Mouse (Mus musculus) liver, embryonic 16.5 days (tissue): ENCODE data around the gene Slc29a2. TPM values are rescaled to one million over a fixed set of nuclear protein-coding genes. Genes with fewer than 3 reads are reported as not detected.
A peak's percentile ranks its signal among the peaks of the same experiment; 100 is the strongest.

Experiments used
- ATAC-seq: fragments of 200-750 bp; cut with Nextera tagmentation; 2 replicates; pipeline ENCODE4 v1.8.0; 2017; ENCODE audit warnings: low read depth, mild to moderate bottlenecking, moderate number of reproducible peaks, moderate library complexity
- H3K27ac ChIP-seq: fragments of 300-500 bp; sonication (generic); 2 replicates; pipeline ENCODE4 v1.5.1; 2014; ENCODE audit warnings: mild to moderate bottlenecking, low read length
- H3K27me3 ChIP-seq: fragments of 300-500 bp; sonication (generic); 2 replicates; pipeline ENCODE4 v1.6.1; 2014; ENCODE audit warnings: low read depth, low read length, mixed read lengths; ENCODE audit not compliant: control insufficient read depth, insufficient read depth
- H3K36me3 ChIP-seq: fragments of 300-500 bp; sonication (generic); 2 replicates; pipeline ENCODE4 v1.6.1; 2014; ENCODE audit warnings: mild to moderate bottlenecking; ENCODE audit not compliant: control insufficient read depth, insufficient read depth
- H3K4me1 ChIP-seq: fragments of 300-500 bp; sonication (generic); 2 replicates; pipeline ENCODE4 v1.6.1; 2014; ENCODE audit warnings: low read depth, low read length, mixed read lengths; ENCODE audit not compliant: control insufficient read depth
- H3K4me2 ChIP-seq: fragments of 300-500 bp; sonication (generic); 2 replicates; pipeline ENCODE4 v1.6.1; 2014; ENCODE audit warnings: low read depth, low read length, mixed read lengths
- H3K4me3 ChIP-seq: fragments of 300-500 bp; sonication (generic); 2 replicates; pipeline ENCODE4 v1.5.1; 2014; ENCODE audit warnings: low read depth, mild to moderate bottlenecking, low read length
- H3K9ac ChIP-seq: fragments of 300-500 bp; sonication (generic); 2 replicates; pipeline ENCODE4 v1.6.1; 2014; ENCODE audit warnings: low read depth, low read length
- H3K9me3 ChIP-seq: fragments of 300-500 bp; sonication (generic); replicated peaks from 2 replicates; pipeline ENCODE4 v1.6.1; 2016; ENCODE audit warnings: low read length; ENCODE audit not compliant: control insufficient read depth
- WGBS: fragments of 180-500 bp; shearing (Covaris S2); extraction: QIAGEN DNeasy Blood & Tissue Kit; methylation state at CpG from one replicate; pipeline ENCODE4 v1.1.7; 2014; ENCODE audit not compliant: insufficient replicate concordance; 5-methylcytosine and 5-hydroxymethylcytosine counted together
- polyA plus RNA-seq: library from polyadenylated mRNA; unstranded; fragments of >200 nt; fragmentation: Nextera tagmentation; extraction: Ambion mirVana; gene quantifications from 2 replicates; pipeline ENCODE4 v1.2.1, GENCODE M21; 2015

The Slc29a2 gene
- 0.82 and 1.6 TPM in 2 replicates for polyA plus RNA-seq

DNA sequence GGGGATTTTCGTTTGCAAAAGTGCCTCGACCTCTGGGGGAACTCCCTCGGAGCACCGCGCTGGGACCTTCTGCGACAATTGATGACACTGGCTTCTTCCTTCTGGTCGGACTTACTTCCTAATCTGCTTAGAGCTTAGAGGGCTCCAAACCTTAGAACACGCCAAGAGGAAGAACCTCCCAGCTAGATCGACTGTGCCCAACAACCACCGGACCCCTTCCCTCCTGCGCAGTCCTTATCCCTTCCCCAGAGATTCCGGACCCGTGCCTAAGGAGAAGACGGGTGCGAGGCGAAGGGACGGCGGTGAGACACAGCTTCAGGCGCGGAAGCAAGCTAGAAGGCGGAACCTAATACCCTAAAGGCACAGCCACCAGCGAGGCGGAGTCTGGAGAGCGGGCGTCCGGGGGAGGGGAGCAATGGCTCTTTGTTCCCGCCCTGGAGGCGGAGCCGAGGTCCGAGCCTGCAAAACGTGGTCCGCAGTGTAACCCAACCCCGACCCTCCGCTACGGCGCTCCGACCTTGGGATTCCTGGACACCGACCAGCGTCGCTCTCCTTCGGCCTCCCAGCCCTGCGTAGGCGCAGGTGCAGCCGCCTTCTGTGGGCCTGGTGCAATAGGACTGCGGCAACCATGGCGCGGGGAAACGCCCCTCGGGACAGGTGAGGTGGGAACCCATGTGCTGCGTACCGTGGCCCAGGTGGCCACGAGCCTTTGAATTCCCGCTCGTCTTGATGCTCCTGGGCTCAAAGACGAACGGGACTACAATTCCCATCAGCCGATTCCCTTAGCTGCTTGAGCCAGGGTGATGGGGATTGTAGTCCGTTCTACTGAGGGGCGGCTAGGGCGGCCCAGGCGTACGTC is at the start of gene Slc29a2:
Gene Slc29a2, plus strand, starts transcription at position 240 of the 859 bp plus-strand sequence.
- peak within 1 kb of the TSS; percentile 86 for H3K4me2 ChIP-seq
- under 1% methylated on average over 62 of the region's 62 CpGs for WGBS
- no peaks in the 10 kb centered on the region for H3K9me3 ChIP-seq
- H3K4me3 ChIP-seq, result peak within 1 kb of the TSS; percentile 73
- H3K9ac ChIP-seq, result peak within 1 kb of the TSS; percentile 76
- no peaks in the 10 kb centered on the region for H3K36me3 ChIP-seq
- peaks cover 8% of the 10 kb centered on the region for H3K4me1 ChIP-seq
- no peaks in the 10 kb centered on the region for H3K27me3 ChIP-seq
- peak; percentile 93 for ATAC-seq
- peak within 1 kb of the TSS; percentile 69 for H3K27ac ChIP-seq

DNA sequence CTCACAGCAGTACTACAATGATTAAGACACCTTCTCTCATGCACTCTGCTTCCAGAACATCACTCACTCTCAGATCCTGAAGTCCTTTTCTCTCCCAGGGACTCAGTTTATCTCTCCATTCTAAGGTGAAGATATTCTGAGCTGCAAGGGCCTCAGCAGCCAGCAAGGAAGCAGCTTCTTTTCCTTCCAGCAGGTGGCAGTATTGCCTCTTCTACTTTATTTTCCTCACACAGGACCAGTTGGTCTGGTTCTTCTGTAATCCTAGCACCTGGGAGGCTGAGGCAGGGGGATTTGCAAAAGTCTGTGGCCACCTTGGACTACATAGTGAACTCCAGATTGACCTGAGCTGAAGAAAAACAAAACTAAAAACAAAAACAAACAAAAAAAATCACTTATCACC is 41.9 kb upstream of the Slc29a2 start:
- Histone ChIP-seq H3K9ac (no peak overlapping the region), H3K4me3 (no peak overlapping the region), H3K36me3 (no peaks in the 10 kb centered on the region), H3K27me3 (peaks cover 16% of the 10 kb centered on the region), H3K27ac (no peak overlapping the region), H3K4me1 (no peaks in the 10 kb centered on the region), H3K4me2 (no peak overlapping the region), H3K9me3 (no peaks in the 10 kb centered on the region)
- no peak for ATAC-seq

DNA sequence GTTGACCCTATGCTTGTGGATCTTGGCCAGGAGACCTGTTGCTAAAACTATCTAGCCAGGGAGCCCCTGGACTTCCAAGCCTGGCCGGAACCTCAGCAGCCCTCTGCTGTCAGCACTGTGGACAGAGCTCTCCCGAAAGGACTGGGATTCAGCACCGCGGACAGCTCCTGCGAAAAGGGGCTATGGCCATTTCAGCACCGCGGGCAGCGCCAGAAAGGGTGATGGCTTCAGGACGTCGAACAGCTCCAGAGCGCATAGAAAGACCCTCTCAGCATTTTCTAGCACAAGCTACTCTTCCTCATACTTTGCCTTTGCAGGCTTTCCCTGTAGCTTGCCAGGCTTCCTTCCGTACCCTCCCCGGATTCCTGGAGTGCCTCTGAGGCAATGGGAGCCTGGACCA is 34.6 kb upstream of the Slc29a2 start:
- H3K4me3 ChIP-seq, result no peak overlapping the region
- peaks cover 38% of the 10 kb centered on the region for H3K27me3 ChIP-seq
- H3K4me2 ChIP-seq, result no peak overlapping the region
- H3K27ac ChIP-seq, result no peak overlapping the region
- H3K9me3 ChIP-seq, result no peaks in the 10 kb centered on the region
- ATAC-seq, result no peak
- H3K4me1 ChIP-seq, result no peaks in the 10 kb centered on the region
- 4% methylated on average over 13 of the region's 13 CpGs for WGBS
- no peak overlapping the region for H3K9ac ChIP-seq
- no peaks in the 10 kb centered on the region for H3K36me3 ChIP-seq

DNA sequence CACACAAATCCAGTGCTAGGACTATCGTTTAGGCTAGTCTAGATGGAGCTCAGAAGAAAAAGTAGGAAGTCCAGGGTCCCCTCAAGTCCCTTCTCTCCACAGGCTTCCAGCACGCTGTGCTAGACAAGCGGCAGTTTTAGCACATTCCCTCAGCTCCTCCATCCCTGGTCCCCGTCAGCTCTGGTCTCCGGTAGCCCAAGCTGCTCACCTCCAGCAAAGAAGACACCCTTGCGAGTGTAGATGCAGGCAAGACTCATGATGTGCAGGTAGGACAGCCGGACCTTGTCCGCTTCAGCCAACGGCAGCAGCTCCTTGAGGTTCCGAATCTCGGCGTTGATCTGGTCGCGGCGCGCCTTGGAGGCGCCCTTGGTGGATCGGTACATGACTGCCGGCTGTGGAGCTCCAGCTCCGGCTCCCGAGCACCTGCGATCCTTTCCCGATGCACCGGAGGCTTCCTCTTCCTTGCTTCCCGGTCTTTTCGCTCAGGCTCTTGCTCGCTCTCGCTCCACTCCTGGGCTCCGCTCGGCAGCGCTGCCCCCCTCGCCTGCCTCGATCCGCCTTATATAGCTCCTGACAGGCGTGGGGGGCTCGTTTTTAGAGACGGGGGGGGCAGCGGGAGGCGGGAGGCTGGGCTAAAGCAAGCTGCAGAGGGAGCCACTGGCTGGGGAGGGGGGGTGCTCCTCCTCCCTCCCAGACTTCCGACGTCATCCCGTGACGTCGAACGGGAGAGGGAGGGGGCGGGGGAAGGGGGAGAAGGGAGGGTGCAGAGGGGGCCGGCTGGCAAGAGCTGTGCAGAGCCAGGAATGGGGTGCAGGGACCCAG is 34.0 kb upstream of the Slc29a2 start:
- Histone ChIP-seq H3K36me3 (no peaks in the 10 kb centered on the region), H3K9ac (no peak overlapping the region), H3K27ac (no peak overlapping the region), H3K4me2 (no peak overlapping the region), H3K4me1 (no peaks in the 10 kb centered on the region), H3K9me3 (no peaks in the 10 kb centered on the region), H3K27me3 (peaks cover 32% of the 10 kb centered on the region), H3K4me3 (no peak overlapping the region)
- ATAC-seq, result no peak
- 25% methylated on average over 41 of the region's 47 CpGs for WGBS

DNA sequence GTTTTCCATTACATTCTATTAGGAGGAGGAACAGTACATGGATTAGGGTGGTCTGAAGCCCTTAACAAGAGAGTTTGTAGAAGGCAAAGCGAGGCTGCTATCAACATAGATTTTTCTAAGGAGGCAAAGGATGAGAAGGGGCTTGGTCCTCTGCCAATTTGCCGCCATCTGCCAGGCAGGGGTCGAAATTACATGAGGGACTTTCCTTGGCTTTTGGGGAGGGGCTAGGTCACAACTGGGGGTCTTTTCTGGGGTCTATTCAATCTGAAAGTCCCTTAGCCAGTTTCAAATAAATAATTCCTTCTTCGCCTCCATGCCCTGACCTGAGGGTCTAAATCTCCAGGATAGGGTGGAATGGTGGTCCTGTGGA is 33.4 kb upstream of the Slc29a2 start, which contains the start of gene Npas4:
Gene Npas4, minus strand, starts transcription at position 61 of the 370 bp plus-strand sequence.
- Histone ChIP-seq H3K27me3 (peaks cover 32% of the 10 kb centered on the region), H3K4me2 (no peak within 1 kb of the TSS), H3K9me3 (no peaks in the 10 kb centered on the region), H3K27ac (no peak within 1 kb of the TSS), H3K4me3 (no peak within 1 kb of the TSS), H3K4me1 (no peaks in the 10 kb centered on the region), H3K36me3 (no peaks in the 10 kb centered on the region), H3K9ac (no peak within 1 kb of the TSS)
- ATAC-seq, result no peak
- 21% methylated on average over 4 of the region's 4 CpGs for WGBS

DNA sequence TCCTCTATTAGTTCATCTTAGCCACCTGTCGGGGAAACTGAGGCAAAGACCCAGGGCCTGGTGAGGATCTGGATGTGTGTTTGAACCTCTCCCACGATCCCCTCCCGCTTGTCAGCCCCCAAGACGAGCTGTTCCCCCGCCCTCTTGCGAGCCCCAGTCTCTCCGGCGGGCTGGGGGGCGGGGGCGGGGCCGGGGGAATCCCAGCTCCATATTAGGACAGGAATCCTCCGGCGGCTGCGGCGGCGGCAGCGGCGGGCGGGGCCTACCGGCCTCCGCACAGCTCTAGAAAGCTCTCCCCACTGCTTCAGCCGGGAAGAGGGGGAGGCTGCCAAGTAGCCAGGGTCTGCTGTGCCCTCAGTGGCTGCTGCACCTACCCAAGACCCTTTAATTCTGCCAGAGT is 32.9 kb upstream of the Slc29a2 start:
- no peak overlapping the region for H3K4me2 ChIP-seq
- no peaks in the 10 kb centered on the region for H3K9me3 ChIP-seq
- ATAC-seq, result no peak
- H3K36me3 ChIP-seq, result no peaks in the 10 kb centered on the region
- peaks cover 32% of the 10 kb centered on the region for H3K27me3 ChIP-seq
- 2% methylated on average over 19 of the region's 22 CpGs for WGBS
- H3K9ac ChIP-seq, result no peak overlapping the region
- no peak overlapping the region for H3K4me3 ChIP-seq
- no peak overlapping the region for H3K27ac ChIP-seq
- H3K4me1 ChIP-seq, result no peaks in the 10 kb centered on the region

DNA sequence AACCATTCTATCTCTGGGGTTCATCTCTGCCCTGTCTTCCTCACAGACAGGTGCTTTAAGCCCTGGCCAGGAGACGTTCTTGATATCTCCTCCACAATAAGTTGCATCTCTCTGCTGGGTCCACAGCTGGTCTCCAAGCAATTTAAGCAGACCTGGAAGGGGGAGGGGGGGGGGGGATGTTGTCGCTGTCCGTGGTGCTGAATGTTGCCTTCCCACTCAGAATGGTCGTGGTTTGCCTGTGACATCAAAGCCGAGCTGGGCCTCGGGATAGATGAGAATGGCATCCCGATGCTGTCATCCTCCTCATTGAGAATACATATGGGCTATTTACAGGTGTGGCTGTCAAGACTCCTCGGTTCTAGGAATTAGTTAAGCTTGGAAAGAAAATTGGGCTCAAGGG is 31.3 kb upstream of the Slc29a2 start:
- ATAC-seq, result no peak
- Histone ChIP-seq H3K27ac (no peak overlapping the region), H3K9me3 (no peaks in the 10 kb centered on the region), H3K36me3 (no peaks in the 10 kb centered on the region), H3K4me3 (no peak overlapping the region), H3K4me1 (no peaks in the 10 kb centered on the region), H3K4me2 (no peak overlapping the region), H3K9ac (no peak overlapping the region), H3K27me3 (peaks cover 29% of the 10 kb centered on the region)
- 9% methylated on average over 8 of the region's 8 CpGs for WGBS

DNA sequence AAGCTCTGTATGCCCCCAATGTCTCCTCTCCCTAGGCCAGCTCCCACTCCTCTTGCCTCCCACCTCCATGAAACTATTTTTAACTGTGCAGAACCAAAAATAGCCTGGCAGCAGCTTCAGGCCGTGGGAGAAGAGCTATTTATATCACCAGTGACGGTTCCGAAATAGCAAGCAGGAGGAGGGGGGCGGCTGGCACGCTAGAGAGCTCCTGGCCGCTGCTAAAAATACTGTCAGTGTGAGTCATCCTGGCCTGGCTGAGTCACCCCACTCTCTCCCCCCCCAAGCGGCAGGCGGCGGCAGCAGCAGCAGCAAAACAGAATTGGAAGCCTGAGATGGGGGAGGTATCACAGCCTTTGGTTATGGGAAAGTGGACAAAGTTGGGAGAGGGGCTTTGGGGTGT is 30.8 kb upstream of the Slc29a2 start:
- no peak overlapping the region for H3K4me2 ChIP-seq
- no peak overlapping the region for H3K4me3 ChIP-seq
- H3K9ac ChIP-seq, result no peak overlapping the region
- 1% methylated on average over 8 of the region's 9 CpGs for WGBS
- no peaks in the 10 kb centered on the region for H3K9me3 ChIP-seq
- peaks cover 29% of the 10 kb centered on the region for H3K27me3 ChIP-seq
- no peaks in the 10 kb centered on the region for H3K36me3 ChIP-seq
- no peak overlapping the region for H3K27ac ChIP-seq
- ATAC-seq, result no peak
- H3K4me1 ChIP-seq, result no peaks in the 10 kb centered on the region

DNA sequence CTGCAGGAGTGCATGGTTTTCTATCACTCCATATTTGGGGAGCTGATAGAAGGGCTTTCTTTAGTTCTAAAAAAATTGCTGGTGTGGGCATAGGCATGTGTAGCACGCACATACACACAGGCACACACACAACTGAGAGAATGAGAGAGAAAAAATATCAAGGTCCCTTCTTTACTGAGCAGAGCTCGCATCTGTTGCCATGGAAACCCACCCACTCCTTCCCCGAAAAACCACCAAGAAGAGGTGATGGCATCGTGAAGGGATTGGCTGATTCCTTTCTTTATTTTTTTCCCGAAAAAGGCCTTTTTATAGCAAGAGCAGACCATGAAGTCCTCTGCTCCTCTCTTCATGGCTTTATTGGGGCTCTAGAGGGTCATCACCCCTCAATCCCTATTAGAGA is 29.6 kb upstream of the Slc29a2 start:
- no peaks in the 10 kb centered on the region for H3K4me1 ChIP-seq
- no peaks in the 10 kb centered on the region for H3K9me3 ChIP-seq
- no peak overlapping the region for H3K4me2 ChIP-seq
- H3K4me3 ChIP-seq, result no peak overlapping the region
- H3K27me3 ChIP-seq, result peaks cover 29% of the 10 kb centered on the region
- H3K9ac ChIP-seq, result no peak overlapping the region
- ATAC-seq, result no peak
- no peaks in the 10 kb centered on the region for H3K36me3 ChIP-seq
- WGBS, result 30% methylated on average over 5 of the region's 5 CpGs
- H3K27ac ChIP-seq, result no peak overlapping the region
